Mouse (Mus musculus): ENCODE data around the gene Gm17622.

- no peak for TF ChIP-seq CTCF (IDR thresholded peaks at IDR 0.05; ENCODE audit: extremely low read depth, insufficient read depth, low read length)
- TF ChIP-seq POLR2A (IDR thresholded peaks at IDR 0.05; ENCODE audit: extremely low read depth, insufficient read depth, low read length) = no peak
Measured at GRCm38 (mm10) chr13:96465315-96465714, 25.2 kb upstream of the Gm17622 start.
